Comparison of ENCODE assay signal across 25 mouse cellular contexts in genomic region chr2:64989426-64990187, GRCm38 (mm10). TPM values are rescaled to one million over a fixed set of nuclear protein-coding genes. Genes with fewer than 3 reads are reported as not detected.
DNase-seq lines count a peak whose midpoint lies in the region; ATAC-seq and TF ChIP-seq lines count a peak whose summit lies in the region.
"Had no signal": no experiment of that assay in that cellular context is flagged by ENCODE, and none has a peak within 500 bp of the region (broad histone marks: within the 10 kb centered on the region; RNA-seq: fewer than 3 reads in every experiment).

No protein-coding gene starts in this region.

- DNase-seq in cerebellum, adult 9-10 months: peak; percentile 16
- DNase-seq in cerebellum, adult 18-20 months: no peak
- no peak for DNase-seq in kidney, postnatal 0 days (ENCODE audit: low spot score)
- DNase-seq in kidney, adult 18-20 months: no peak
- DNase-seq in lung, postnatal 0 days (ENCODE audit: low spot score): no peak
- no peak for DNase-seq in lung, postnatal 10 days
- DNase-seq in brain, adult 2 months (ENCODE audit: low read depth, low spot score): peak; percentile 31
- DNase-seq in urinary bladder, postnatal 36 days (ENCODE audit: low spot score in 2 of 2): no peak
- DNase-seq: adrenal gland, adult 8-10 months; cerebellum, adult 11-12 months; gastrocnemius, postnatal 10 days; heart, postnatal 4 days; kidney, postnatal 14 days; lung, postnatal 4 days; midbrain, embryonic 14.5 days; retina, postnatal 1 day; right cerebral cortex, postnatal 14 days had no signal

- no peaks in the 10 kb centered on the region for H3K27me3 ChIP-seq in kidney, postnatal 0 days (ENCODE audit: insufficient read depth, low read length)
- H3K27me3 ChIP-seq in lung, postnatal 0 days (replicated peaks; ENCODE audit: insufficient read depth, low read length): no peaks in the 10 kb centered on the region
- H3K27me3 ChIP-seq: embryonic facial prominence, embryonic 15.5 days; forebrain, embryonic 12.5 days; hindbrain, embryonic 13.5 days; liver, embryonic 15.5 days; lung, embryonic 15.5 days; megakaryocyte, embryonic 14.5 days had no signal

- H3K36me3 ChIP-seq in kidney, postnatal 0 days (ENCODE audit: insufficient read depth, low read length): no peaks in the 10 kb centered on the region
- no peaks in the 10 kb centered on the region for H3K36me3 ChIP-seq in lung, postnatal 0 days (ENCODE audit: insufficient read depth, low read length)
- H3K36me3 ChIP-seq: embryonic facial prominence, embryonic 10.5 days; embryonic facial prominence, embryonic 15.5 days; forebrain, embryonic 12.5 days; hindbrain, embryonic 13.5 days; liver, embryonic 15.5 days; lung, embryonic 15.5 days had no signal

- no peak overlapping the region for H3K4me3 ChIP-seq in kidney, postnatal 0 days (replicated peaks; ENCODE audit: low read depth, low read length)
- H3K4me3 ChIP-seq in lung, postnatal 0 days (ENCODE audit: low read depth, low read length): no peak overlapping the region
- H3K4me3 ChIP-seq: embryonic facial prominence, embryonic 10.5 days; embryonic facial prominence, embryonic 15.5 days; forebrain, embryonic 12.5 days; hindbrain, embryonic 13.5 days; liver, embryonic 15.5 days; lung, embryonic 15.5 days; megakaryocyte, embryonic 14.5 days had no signal

- ATAC-seq in kidney, postnatal 0 days (replicated peaks; ENCODE audit: low FRiP score, low read depth): no peak
- ATAC-seq in lung, postnatal 0 days: no peak
- ATAC-seq: intestine, embryonic 16.5 days had no signal

- no peak overlapping the region for H3K4me2 ChIP-seq in kidney, postnatal 0 days (ENCODE audit: low read length)
- no peak overlapping the region for H3K4me2 ChIP-seq in lung, postnatal 0 days (replicated peaks; ENCODE audit: low read depth, low read length)
- H3K4me2 ChIP-seq: embryonic facial prominence, embryonic 15.5 days; forebrain, embryonic 12.5 days; hindbrain, embryonic 13.5 days; liver, embryonic 15.5 days; lung, embryonic 15.5 days had no signal

- no peak overlapping the region for H3K9ac ChIP-seq in kidney, postnatal 0 days (ENCODE audit: low read depth, low read length)
- H3K9ac ChIP-seq in lung, postnatal 0 days (replicated peaks; ENCODE audit: low read depth): no peak overlapping the region
- H3K9ac ChIP-seq: embryonic facial prominence, embryonic 15.5 days; forebrain, embryonic 12.5 days; hindbrain, embryonic 13.5 days; liver, embryonic 15.5 days; lung, embryonic 15.5 days had no signal

- peak; percentile 22; the same call in 1 of the 2 replicates for TF ChIP-seq CTCF in kidney, postnatal 0 days (IDR thresholded peaks at IDR 0.05; ENCODE audit: low read depth)
- peak; percentile 18; the same call in 1 of the 2 replicates for TF ChIP-seq CTCF in lung, postnatal 0 days (IDR thresholded peaks at IDR 0.05)

- H3K4me1 ChIP-seq in kidney, postnatal 0 days (replicated peaks; ENCODE audit: insufficient read depth, low read length): no peaks in the 10 kb centered on the region
- H3K4me1 ChIP-seq in lung, postnatal 0 days (ENCODE audit: insufficient read depth, low read depth, low read length): no peaks in the 10 kb centered on the region
- H3K4me1 ChIP-seq: embryonic facial prominence, embryonic 10.5 days; embryonic facial prominence, embryonic 15.5 days; forebrain, embryonic 12.5 days; hindbrain, embryonic 13.5 days; liver, embryonic 15.5 days; lung, embryonic 15.5 days; megakaryocyte, embryonic 14.5 days had no signal

- H3K27ac ChIP-seq in kidney, postnatal 0 days: no peak overlapping the region
- H3K27ac ChIP-seq in lung, postnatal 0 days (ENCODE audit: low read length): no peak overlapping the region
- H3K27ac ChIP-seq: embryonic facial prominence, embryonic 10.5 days; embryonic facial prominence, embryonic 15.5 days; forebrain, embryonic 12.5 days; hindbrain, embryonic 13.5 days; liver, embryonic 15.5 days; lung, embryonic 15.5 days had no signal

- WGBS in kidney, postnatal 0 days: 96% methylated on average over 2 of the region's 2 CpGs
- 92% methylated on average over 2 of the region's 2 CpGs for WGBS in lung, postnatal 0 days

- H3K9me3 ChIP-seq in kidney, postnatal 0 days (replicated peaks; ENCODE audit: low read length): no peaks in the 10 kb centered on the region
- H3K9me3 ChIP-seq in lung, postnatal 0 days (ENCODE audit: low read length): no peaks in the 10 kb centered on the region
- H3K9me3 ChIP-seq: embryonic facial prominence, embryonic 10.5 days; embryonic facial prominence, embryonic 15.5 days; forebrain, embryonic 12.5 days; hindbrain, embryonic 13.5 days; liver, embryonic 15.5 days; lung, embryonic 15.5 days; megakaryocyte, embryonic 14.5 days had no signal

- no peak for TF ChIP-seq EP300 in lung, postnatal 0 days (IDR thresholded peaks at IDR 0.05)

RNA-seq across cellular contexts. Expression of gene Grb14, which starts 35.2 kb away (rescaled TPM):
- 33.3 and 34.0 TPM in 2 replicates for polyA plus RNA-seq in kidney, postnatal 0 days (2015; fragmentation: Nextera tagmentation; extraction: Ambion mirVana)
- polyA plus RNA-seq in lung, postnatal 0 days (2015; fragmentation: Nextera tagmentation; extraction: Ambion mirVana): 34.7 and 38.2 TPM in 2 replicates

Comparison
In these comparisons a context has a peak if more than half of its experiments do, and no peak if none do; other contexts are left out.
1. DNase-seq: peak in cerebellum, adult 9-10 months (single experiment) and brain, adult 2 months (single experiment); none in cerebellum, adult 18-20 months (0 of 2), kidney, postnatal 0 days (single experiment), kidney, adult 18-20 months (single experiment), lung, postnatal 0 days (single experiment), lung, postnatal 10 days (single experiment) and urinary bladder, postnatal 36 days (0 of 2).